8 mouse cellular contexts compared by ENCODE assay signal in genomic region chr9:61645661-61646425, GRCm38 (mm10).
DNase-seq lines count a peak whose midpoint lies in the region; ATAC-seq and TF ChIP-seq lines count a peak whose summit lies in the region.

No protein-coding gene starts in this region.

- H3K9me3 ChIP-seq in E14TG2a.4 (ENCODE audit: low read length): no peaks in the 10 kb centered on the region
- peaks cover 6% of the 10 kb centered on the region; the same call in 1 of the 2 replicates for H3K9me3 ChIP-seq in limb, embryonic 13.5 days
- no peaks in the 10 kb centered on the region for H3K9me3 ChIP-seq in stomach, postnatal 0 days (ENCODE audit: control insufficient read depth, low read length)

- 24% methylated on average over 20 of the region's 20 CpGs for WGBS in limb, embryonic 13.5 days
- WGBS in stomach, postnatal 0 days: 36% methylated on average over 20 of the region's 20 CpGs

- TF ChIP-seq CTCF in E14TG2a.4 (conservative IDR thresholded peaks at IDR 0.05; ENCODE audit: low read length): no peak
- TF ChIP-seq CTCF in brain, embryonic 14.5 days (IDR thresholded peaks at IDR 0.05; ENCODE audit: borderline replicate concordance, extremely low read depth, insufficient read depth, insufficient read length): no peak
- no peak for TF ChIP-seq CTCF in stomach, postnatal 0 days (IDR thresholded peaks at IDR 0.05; ENCODE audit: low read depth)
- no peak for TF ChIP-seq CTCF in layer of hippocampus, adult 2 months (conservative IDR thresholded peaks at IDR 0.05)

- peaks cover 15% of the 10 kb centered on the region; the same call in 1 of the 2 replicates for H3K27me3 ChIP-seq in E14TG2a.4 (ENCODE audit: insufficient read depth, low read length)
- 0 out of 2 replicates have a peak, but pooled peaks cover 3% of the 10 kb centered on the region for H3K27me3 ChIP-seq in limb, embryonic 13.5 days
- H3K27me3 ChIP-seq in stomach, postnatal 0 days (ENCODE audit: control insufficient read depth, insufficient read depth, low read length): no peaks in the 10 kb centered on the region

- TF ChIP-seq POLR2A in brain, embryonic 14.5 days (IDR thresholded peaks at IDR 0.05; ENCODE audit: borderline replicate concordance, extremely low read depth, insufficient read depth, insufficient read length, poor library complexity, severe bottlenecking): no peak

- H3K4me2 ChIP-seq in limb, embryonic 13.5 days (replicated peaks): peak overlapping the region; percentile 41
- 0 out of 2 replicates have a peak overlapping the region, but pooled peaks have one; percentile 3 for H3K4me2 ChIP-seq in stomach, postnatal 0 days (replicated peaks; ENCODE audit: low read depth)

- TF ChIP-seq EP300 in stomach, postnatal 0 days (optimal IDR thresholded peaks at IDR 0.05): no peak

- H3K9ac ChIP-seq in limb, embryonic 13.5 days: 0 out of 2 replicates have a peak overlapping the region, but pooled peaks have one; percentile 10
- no peak overlapping the region for H3K9ac ChIP-seq in stomach, postnatal 0 days (ENCODE audit: low read length)

- peaks cover 9% of the 10 kb centered on the region for H3K4me1 ChIP-seq in E14TG2a.4 (replicated peaks; ENCODE audit: low read depth, low read length)
- peaks cover 31% of the 10 kb centered on the region for H3K4me1 ChIP-seq in limb, embryonic 13.5 days
- no peaks in the 10 kb centered on the region for H3K4me1 ChIP-seq in stomach, postnatal 0 days (replicated peaks; ENCODE audit: control insufficient read depth, insufficient read depth)

- H3K27ac ChIP-seq in limb, embryonic 13.5 days: peak overlapping the region; percentile 55; the same call in 1 of the 2 replicates
- no peak overlapping the region for H3K27ac ChIP-seq in stomach, postnatal 0 days (replicated peaks)
- H3K27ac ChIP-seq in layer of hippocampus, adult 2 months: no peak overlapping the region

- DNase-seq in brain, embryonic 14.5 days (ENCODE audit: low read depth): peak; percentile 73
- peak; percentile 17 to 40 for DNase-seq in heart, postnatal 14 days
- peak; percentile 50 for DNase-seq in stomach, postnatal 0 days (ENCODE audit: low spot score)
- DNase-seq in layer of hippocampus, adult 2 months (ENCODE audit: low spot score in 2 of 2): no peak
- DNase-seq in layer of hippocampus, postnatal 25 days (ENCODE audit: extremely low spot score in 1 of 2, low spot score in 1 of 2): no peak

- H3K36me3 ChIP-seq in E14TG2a.4 (ENCODE audit: insufficient read depth, low read length): no peaks in the 10 kb centered on the region
- H3K36me3 ChIP-seq in limb, embryonic 13.5 days: no peaks in the 10 kb centered on the region
- H3K36me3 ChIP-seq in stomach, postnatal 0 days (ENCODE audit: control insufficient read depth, insufficient read depth, low read length): no peaks in the 10 kb centered on the region

- peak; percentile 82 for ATAC-seq in limb, embryonic 13.5 days (ENCODE audit: low FRiP score, low read depth)
- ATAC-seq in stomach, postnatal 0 days (ENCODE audit: low FRiP score, low TSS enrichment): peak; percentile 71
- ATAC-seq in megakaryocyte-erythroid progenitor cell, adult 5-6 weeks (replicated peaks; ENCODE audit: low FRiP score, low TSS enrichment, poor library complexity, severe bottlenecking): no peak

- intact Hi-C loops in heart, postnatal 14 days (cut with DNase I): no loop called here

- H3K4me3 ChIP-seq in E14TG2a.4 (replicated peaks; ENCODE audit: low read length): peak overlapping the region; percentile 49
- H3K4me3 ChIP-seq in limb, embryonic 13.5 days: no peak overlapping the region
- no peak overlapping the region for H3K4me3 ChIP-seq in stomach, postnatal 0 days (ENCODE audit: low read depth, low read length)
- H3K4me3 ChIP-seq in layer of hippocampus, adult 2 months: no peak overlapping the region

Comparison
In these comparisons a context has a peak if more than half of its experiments do, and no peak if none do; other contexts are left out.
1. DNase-seq: peak in brain, embryonic 14.5 days (single experiment), heart, postnatal 14 days (2 of 2) and stomach, postnatal 0 days (single experiment); none in layer of hippocampus, adult 2 months (0 of 2) and layer of hippocampus, postnatal 25 days (0 of 2).